Mouse (Mus musculus) hematopoietic stem cell, adult 5-6 weeks (primary cell): ENCODE measurements around the gene 1700025G04Rik. TPM values are rescaled to one million over a fixed set of nuclear protein-coding genes. Genes with fewer than 3 reads are reported as not detected.

Experiments
- ATAC-seq, 2 experiments: fragments of 125-278 bp in 1 of 2; replicated peaks in 1 of 2; 2 replicates each; pipeline ENCODE4 v1.8.0; 2016 to 2017; ENCODE audit warnings: inconsistent platforms in 2 of 2, mild to moderate bottlenecking in 2 of 2, moderate number of reproducible peaks in 2 of 2, low read depth in 1 of 2, moderate TSS enrichment in 1 of 2; ENCODE audit not compliant: low FRiP score in 2 of 2, poor library complexity in 2 of 2, severe bottlenecking in 2 of 2, insufficient read depth in 1 of 2, low TSS enrichment in 1 of 2
- total RNA-seq: library from RNA; stranded (forward); fragments of 172-1452, 232-1000 nt; gene quantifications from 2 replicates; pipeline ENCODE4 v1.2.3, GENCODE M21; 2017

1700025G04Rik gene
- total RNA-seq, 1 experiment from 2014 or later: 21.9 TPM

DNA sequence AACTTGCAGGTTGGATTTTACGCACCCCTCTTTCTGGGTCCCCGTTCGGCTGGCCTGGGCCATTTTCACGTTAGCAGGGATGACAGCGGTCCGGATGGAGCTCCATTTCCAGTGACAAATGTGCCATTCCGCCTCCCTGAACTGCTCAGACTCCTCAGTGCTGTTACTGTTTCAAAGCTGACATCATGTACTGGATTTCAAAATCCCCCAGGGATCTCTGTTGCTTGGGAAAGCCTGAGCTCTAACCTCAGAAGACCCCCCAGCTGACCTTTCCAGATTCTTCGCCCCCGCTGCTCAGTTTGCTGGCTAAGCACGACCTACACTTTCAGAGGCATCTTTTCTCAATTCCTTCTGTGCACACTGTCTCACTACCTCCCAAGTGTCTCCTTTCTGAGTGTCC is 128.7 kb downstream of the 1700025G04Rik start:
- no peak for ATAC-seq

DNA sequence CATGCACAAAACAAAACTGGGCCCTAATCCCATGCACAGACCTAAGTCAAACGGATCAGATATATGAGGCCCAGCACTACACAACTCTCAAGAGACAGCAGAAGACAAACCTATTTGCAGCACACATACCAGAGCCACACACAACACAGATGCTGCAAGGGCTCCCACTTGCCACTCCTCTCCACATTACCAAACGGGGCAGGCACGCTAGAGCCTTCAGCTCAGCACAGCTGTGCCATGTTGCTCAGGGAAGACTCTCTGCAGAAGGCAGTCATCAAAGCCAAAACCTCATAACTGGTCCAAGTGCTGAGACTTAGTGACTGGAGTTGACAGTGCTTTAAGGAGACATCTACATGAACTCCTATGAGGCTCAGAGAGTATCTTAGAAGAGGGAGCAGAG is 130.9 kb downstream of the 1700025G04Rik start:
- no peak for ATAC-seq

DNA sequence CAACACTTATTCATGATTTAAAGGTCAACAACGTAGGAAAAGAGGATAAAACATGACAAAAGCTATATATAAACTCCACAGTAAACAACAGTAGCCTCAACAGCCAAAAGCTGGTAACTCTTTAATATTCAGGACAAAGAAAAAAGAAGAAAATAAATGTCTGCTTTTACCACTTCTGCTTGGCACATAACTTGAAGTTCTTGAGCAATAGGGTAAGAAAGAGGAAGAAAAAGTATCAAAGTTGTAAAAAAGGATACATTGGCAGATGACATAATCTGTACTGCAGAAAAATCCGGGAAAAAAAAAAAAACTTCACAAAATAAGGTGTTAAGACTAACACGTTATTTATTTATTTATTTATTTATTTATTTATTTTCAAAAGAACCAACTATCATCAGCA is 131.5 kb downstream of the 1700025G04Rik start:
- peak; percentile 34 to 47; a peak in 3 of 4 replicates for ATAC-seq

DNA sequence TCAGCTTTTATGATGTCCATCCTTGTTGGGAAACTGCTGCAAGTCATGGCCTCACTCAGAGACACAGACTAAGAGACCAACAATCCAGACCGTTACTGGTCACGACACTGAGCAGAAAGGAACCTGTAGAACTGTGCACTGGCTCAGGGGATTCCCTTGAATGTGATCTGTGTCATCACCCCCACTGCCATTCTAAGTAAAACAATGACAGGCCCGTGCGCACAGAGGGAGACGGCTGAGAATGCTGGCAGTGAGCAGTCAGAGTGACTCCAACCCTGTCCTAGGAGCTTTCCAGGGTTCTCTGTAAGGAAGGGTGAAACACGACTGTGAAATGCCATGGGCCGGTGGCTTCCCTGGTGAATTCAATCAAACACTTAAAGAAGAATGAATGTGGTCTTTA is 132.3 kb downstream of the 1700025G04Rik start:
- ATAC-seq: no peak

DNA sequence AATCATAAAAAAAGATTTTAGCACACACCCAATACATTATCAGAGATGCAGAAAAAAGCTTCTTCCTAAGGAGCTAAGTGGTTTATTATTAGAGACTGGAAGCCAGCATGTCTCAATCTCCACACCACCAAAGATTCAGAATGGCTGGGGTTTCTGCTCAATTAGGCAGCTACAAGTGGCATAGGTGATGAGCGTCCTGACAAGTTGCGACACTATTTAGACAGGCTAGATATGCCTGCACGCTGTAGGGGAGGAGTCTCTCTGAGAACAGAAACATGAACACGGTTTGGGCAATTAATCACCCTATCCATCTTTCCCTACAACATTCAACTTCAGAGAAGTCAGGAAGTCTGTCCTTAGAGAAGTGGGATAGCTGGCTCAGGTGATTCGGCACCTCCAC is 134.1 kb downstream of the 1700025G04Rik start:
- no peak for ATAC-seq

- peak; percentile 70 to 76 for ATAC-seq
Measured at GRCm38 (mm10) chr1:151953563-151953962, 136.4 kb downstream of the 1700025G04Rik start.

GRCm38 (mm10) chr1:151948065-151948464 is 141.9 kb downstream of the 1700025G04Rik start:
- peak; percentile 38 to 57; a peak in 1 of 4 replicates for ATAC-seq

DNA sequence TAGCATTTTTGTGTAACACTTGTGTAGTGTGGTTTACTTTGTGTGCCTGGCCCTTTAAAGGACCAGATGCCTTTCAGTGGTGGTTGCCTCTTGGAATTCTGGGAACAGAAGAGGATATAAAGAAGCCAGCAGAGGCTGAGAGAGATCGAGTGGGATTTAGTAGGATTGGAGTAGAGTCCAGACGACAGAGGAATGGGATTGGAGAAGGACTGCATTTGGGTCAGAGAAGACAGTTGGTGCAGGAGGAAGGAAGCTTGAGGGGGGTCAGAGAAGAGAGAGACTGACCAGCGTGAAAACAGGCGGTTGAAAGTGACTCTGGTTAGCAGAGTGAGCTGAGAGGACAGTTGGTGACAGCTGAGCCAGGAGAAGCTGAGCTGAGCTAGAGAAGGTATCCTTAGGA is 142.4 kb downstream of the 1700025G04Rik start:
- no peak for ATAC-seq

DNA sequence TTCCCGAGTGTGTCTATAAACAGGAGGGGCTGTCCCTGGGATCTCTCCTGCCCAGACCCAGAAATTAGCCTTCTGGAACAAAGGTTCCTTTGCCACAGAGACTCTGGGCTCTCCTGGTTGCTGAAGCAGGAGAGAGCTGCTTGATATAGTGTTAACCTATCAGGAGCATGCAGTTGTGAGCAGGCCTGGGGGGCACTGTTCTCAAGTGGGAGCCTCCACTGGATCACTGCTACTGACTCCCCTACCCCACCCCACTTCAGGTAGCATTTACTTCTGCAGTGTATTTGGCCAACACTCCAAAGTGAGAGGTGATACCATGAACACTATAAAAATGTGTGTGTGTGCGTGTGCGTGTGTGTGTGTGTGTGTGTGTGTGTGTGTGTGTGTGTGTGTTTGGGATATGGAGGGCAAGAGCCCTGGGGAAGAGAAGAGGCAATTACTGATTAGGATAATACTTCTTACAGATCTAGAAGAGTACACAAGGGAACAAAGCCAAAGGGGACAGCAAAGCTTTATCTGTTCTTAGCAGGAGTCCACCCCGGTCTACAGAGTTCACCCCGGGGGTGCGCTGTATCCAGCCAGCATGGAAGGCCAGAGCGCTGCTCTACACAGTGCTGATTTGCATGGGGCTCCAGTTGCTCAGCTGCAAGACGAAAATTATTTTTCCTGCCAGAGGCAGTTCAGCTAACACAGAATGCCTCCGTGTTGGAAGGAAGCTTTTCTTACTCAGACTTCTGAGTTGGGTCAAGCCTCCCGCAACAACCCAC is 145.3 kb downstream of the 1700025G04Rik start:
- ATAC-seq: no peak

- no peak for ATAC-seq
Measured at GRCm38 (mm10) chr1:151943681-151944237, 146.2 kb downstream of the 1700025G04Rik start.

GRCm38 (mm10) chr1:151942972-151943654 is 146.8 kb downstream of the 1700025G04Rik start:
- no peak for ATAC-seq

DNA sequence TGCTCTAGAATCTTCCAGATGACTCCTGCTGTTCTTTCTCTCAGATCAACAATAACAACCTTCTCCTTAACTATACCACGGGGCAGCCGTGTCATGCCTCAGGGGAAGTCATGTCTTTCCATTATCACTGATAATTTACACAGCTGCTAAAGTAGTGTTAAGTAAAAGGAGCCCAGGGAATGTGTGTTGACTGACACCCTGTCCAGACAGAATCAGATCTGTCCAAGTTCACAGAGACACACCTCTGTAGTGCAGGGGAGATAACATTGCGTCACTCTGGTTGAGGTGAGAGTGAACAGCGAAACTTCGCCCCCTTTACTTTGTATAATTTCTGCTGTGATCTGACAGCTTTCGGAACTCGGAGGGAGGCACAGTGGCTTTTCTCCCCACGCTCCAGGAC is 149.9 kb downstream of the 1700025G04Rik start:
- ATAC-seq: no peak

DNA sequence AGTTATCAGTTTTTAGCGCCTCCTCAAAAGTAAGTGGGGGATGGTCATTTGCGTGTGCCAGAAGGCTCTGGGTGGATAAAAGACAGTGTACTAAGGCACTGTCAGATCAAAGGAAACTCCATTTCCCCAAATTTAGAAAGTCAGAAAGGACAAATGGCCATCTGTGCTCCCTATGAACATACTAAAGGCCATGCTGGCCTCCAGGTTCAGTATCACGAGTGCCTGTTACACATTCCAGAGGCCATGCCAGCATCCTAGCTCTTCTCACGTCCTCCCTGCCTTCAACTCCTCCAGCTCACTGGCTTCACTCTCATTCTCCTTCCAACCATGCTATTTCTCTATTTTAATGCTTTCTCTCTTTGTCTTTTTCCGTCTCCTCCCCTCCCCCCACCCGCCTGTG is 150.4 kb downstream of the 1700025G04Rik start:
- ATAC-seq: no peak

GRCm38 (mm10) chr1:151933605-151934004 is 156.3 kb downstream of the 1700025G04Rik start:
- no peak for ATAC-seq

DNA sequence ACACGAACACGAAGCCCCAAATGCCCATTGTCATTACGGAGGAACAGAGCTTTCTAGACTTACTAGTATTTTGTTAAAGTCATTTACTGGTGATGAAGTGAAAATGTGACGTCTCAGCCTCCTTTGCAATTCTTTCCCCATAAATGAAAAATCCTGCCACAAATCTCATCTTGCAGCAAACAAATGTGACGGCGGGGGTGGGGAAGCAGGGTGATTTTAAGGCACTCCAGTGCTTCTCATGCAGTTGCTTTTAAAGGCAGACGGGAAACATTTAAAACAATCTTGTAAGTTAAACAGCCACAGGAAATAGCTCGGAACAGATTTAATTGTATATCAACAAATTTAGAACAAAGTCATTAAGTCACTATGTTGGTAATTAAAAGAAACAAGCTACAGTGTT is 163.1 kb downstream of the 1700025G04Rik start:
- no peak for ATAC-seq

DNA sequence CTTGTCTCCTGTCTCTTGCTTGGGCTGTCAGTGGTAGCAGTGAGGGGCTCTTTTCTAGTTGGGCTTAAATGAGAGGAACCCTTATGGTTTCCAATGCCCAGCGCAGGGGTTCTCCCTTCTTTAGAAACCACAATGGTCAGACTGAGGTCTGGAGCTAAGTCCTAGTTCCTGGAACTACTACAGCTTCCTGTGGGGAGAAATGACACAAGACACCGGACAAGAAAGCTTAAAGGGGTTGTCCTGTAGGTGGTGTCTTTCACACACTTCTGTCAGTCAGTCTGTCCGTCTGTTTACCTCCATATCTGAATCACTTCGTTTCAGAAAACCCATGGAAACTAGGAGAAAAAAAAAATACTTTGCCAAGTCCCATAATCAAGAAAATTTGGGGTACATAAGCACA is 163.8 kb downstream of the 1700025G04Rik start:
- ATAC-seq: peak; percentile 45 to 48; a peak in 3 of 4 replicates

- ATAC-seq: no peak
Measured at GRCm38 (mm10) chr1:151925738-151926137, 164.2 kb downstream of the 1700025G04Rik start.

GRCm38 (mm10) chr1:151918806-151919357 is 171.0 kb downstream of the 1700025G04Rik start:
- ATAC-seq: no peak
